Mouse (Mus musculus) Patski (cell line): ENCODE measurements at regions not wholly inside any gene's neighbourhood (a gene's known extent, or its start where the extent isn't known, plus 50 kb on each side); places are given as distances from the start of the nearest gene placed in this dataset.

ENCODE experiments used
- ATAC-seq: fragments of 100-300 bp; one replicate; pipeline ENCODE4 v1.8.0; 2021
- CTCF ChIA-PET: fragments of 350-600 bp; sonication (Branson Sonifier 250); formaldehyde crosslinking; loops from one replicate; lab custom pipeline; 2022; ENCODE audit warnings: inconsistent platforms; lab: Charles Lee
- POLR2A ChIA-PET: fragments of 350-600 bp; sonication (Branson Sonifier 250); formaldehyde crosslinking; loops from one replicate; lab custom pipeline; 2022; ENCODE audit warnings: antibody characterized with exemption, inconsistent platforms; lab: Charles Lee
- DNase-seq: peaks from one replicate; pipeline ENCODE4 v3.0.0-alpha.2; 2011; ENCODE audit warnings: low read depth, low spot score
- H3K27me3 ChIP-seq: fragments of 371-371 bp; one replicate; pipeline ENCODE4 v1.5.1; 2021
- CTCF ChIP-seq: fragments of 100-300 bp; IDR thresholded peaks from one replicate; pipeline ENCODE4 v1.5.1; 2021
- in situ Hi-C: fragments of 300-500 bp; cut with MboI; formaldehyde crosslinking; loops from 3 replicates; pipeline ENCODE4 v1.11.1; 2018; ENCODE audit warnings: low pct_unique_long_range_greater_than_20kb, mixed read lengths

GRCm38 (mm10) chr10:14207616-14208015, 241.7 kb downstream of the Hivep2 start:
- no peak for ATAC-seq
- CTCF ChIA-PET = interaction anchor here (1.2 kb wide), 1 partner anchor 16 kb away, joined by 3 read pairs; no protein-coding TSS in a partner anchor
- DNase-seq = no peak
- POLR2A ChIA-PET = no interaction called here
- no peak for TF ChIP-seq CTCF
- in situ Hi-C loops = loop anchor here (10.0 kb wide), 1 partner anchor 117 kb away; no protein-coding TSS in a partner anchor
- H3K27me3 ChIP-seq = no peaks in the 10 kb centered on the region

GRCm38 (mm10) chr10:14207051-14207570, 241.2 kb downstream of the Hivep2 start:
- ATAC-seq (no peak), DNase-seq (no peak)
- ChIA-PET CTCF (interaction anchor here (1.2 kb wide), 1 partner anchor 16 kb away, joined by 3 read pairs; no protein-coding TSS in a partner anchor), POLR2A (no interaction called here)
- no peaks in the 10 kb centered on the region for H3K27me3 ChIP-seq
- in situ Hi-C loops = loop anchor here (10.0 kb wide), 1 partner anchor 118 kb away; no protein-coding TSS in a partner anchor
- TF ChIP-seq CTCF = no peak
